Mouse (Mus musculus): ENCODE measurements at regions not wholly inside any gene's neighbourhood (a gene's known extent, or its start where the extent isn't known, plus 50 kb on each side); places are given as distances from the start of the nearest gene placed in this dataset.

DNA sequence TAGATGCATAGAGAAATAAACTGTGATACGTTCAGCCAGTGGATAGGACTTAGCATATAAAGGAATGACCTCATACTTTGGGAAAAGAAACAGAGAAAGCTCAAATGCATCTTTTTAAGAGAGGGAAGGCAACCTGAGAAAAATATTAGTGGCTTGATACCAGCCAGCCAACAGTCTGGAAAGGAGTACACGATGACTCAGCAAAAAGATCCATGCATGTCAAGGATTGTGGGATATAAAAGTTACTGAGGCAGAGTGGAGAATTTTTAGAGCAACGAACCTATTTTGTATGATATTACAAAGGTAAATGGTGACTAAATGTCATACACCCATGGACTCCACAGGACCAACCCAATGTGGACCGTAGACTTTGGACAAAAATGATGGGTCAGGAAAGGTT, 105.6 kb downstream of the Npy start:
- H3K4me1 ChIP-seq (ENCODE audit: control insufficient read depth in 2 of 2, insufficient read depth in 2 of 2, low read length in 2 of 2): no peaks in the 10 kb centered on the region
- H3K9me3 ChIP-seq (ENCODE audit: control insufficient read depth, low read length): 0 out of 2 replicates have a peak, but pooled peaks cover 4% of the 10 kb centered on the region
- ATAC-seq (ENCODE audit: insufficient number of reproducible peaks, insufficient read depth, low FRiP score, low read depth): no peak
- no peak overlapping the region for H3K4me3 ChIP-seq (ENCODE audit: control insufficient read depth in 1 of 2, insufficient read depth in 1 of 2, low read depth in 1 of 2, low read length in 2 of 2)
- no peaks in the 10 kb centered on the region for H3K27me3 ChIP-seq (ENCODE audit: control insufficient read depth, insufficient read depth, low read length)
- no peak overlapping the region for H3K27ac ChIP-seq (replicated peaks in 1 of 2; ENCODE audit: control insufficient read depth in 1 of 2, insufficient read depth in 1 of 2, low read depth in 2 of 2, low read length in 2 of 2)
- H3K9ac ChIP-seq (ENCODE audit: low read length): no peak overlapping the region
- 82% methylated on average over 4 of the region's 4 CpGs for WGBS
- H3K4me2 ChIP-seq (ENCODE audit: low read length): no peak overlapping the region
- no peaks in the 10 kb centered on the region for H3K36me3 ChIP-seq (ENCODE audit: control insufficient read depth, insufficient read depth, low read length)

DNA sequence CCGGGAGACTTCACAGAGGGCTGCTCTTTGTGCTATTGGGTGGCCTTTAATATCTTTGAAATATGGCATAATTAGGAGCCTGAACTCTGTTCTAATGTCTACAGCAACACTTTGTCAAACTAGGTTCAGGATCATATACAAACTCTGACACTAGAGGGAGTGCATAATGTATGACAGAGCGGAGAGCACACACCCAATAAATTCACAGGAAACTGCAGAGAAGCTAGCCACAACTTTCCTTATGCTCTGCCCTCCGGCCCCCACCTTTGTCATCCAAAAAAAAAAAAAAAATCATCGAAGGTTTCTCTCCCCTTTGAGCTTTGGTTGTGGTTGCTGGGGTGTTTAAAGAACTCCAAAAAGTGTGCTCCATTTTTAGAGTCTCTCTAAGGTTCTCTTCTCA, 107.6 kb downstream of the Npy start:
- Histone ChIP-seq H3K4me3 (ENCODE audit: control insufficient read depth in 1 of 2, insufficient read depth in 1 of 2, low read depth in 1 of 2, low read length in 2 of 2) (no peak overlapping the region), H3K9me3 (ENCODE audit: control insufficient read depth, low read length) (0 out of 2 replicates have a peak, but pooled peaks cover 4% of the 10 kb centered on the region), H3K4me2 (ENCODE audit: low read length) (no peak overlapping the region), H3K4me1 (ENCODE audit: control insufficient read depth in 2 of 2, insufficient read depth in 2 of 2, low read length in 2 of 2) (no peaks in the 10 kb centered on the region), H3K27ac (replicated peaks in 1 of 2; ENCODE audit: control insufficient read depth in 1 of 2, insufficient read depth in 1 of 2, low read depth in 2 of 2, low read length in 2 of 2) (no peak overlapping the region), H3K9ac (ENCODE audit: low read length) (no peak overlapping the region), H3K36me3 (ENCODE audit: control insufficient read depth, insufficient read depth, low read length) (no peaks in the 10 kb centered on the region), H3K27me3 (ENCODE audit: control insufficient read depth, insufficient read depth, low read length) (no peaks in the 10 kb centered on the region)
- WGBS: 42% methylated on average over 4 of the region's 4 CpGs
- ATAC-seq (ENCODE audit: insufficient number of reproducible peaks, insufficient read depth, low FRiP score, low read depth): no peak

DNA sequence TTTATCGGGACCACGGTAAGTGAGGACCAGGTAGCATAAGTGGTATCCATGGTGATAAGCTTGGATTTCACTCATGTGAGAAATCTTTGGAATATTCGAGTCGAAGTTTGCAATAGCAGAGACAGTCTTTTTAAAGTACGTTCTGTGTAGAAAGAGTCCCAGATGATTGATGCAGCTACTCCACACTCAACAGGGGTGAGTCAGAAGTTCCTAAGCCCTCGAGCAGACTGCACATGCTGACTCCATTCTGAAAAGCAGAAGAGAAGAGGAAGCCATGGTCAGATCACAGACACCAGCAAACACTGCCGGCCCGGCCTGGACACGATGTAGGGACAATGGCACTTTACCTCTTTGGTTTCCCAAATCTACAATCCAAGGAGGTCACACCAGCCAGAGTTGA, 120.6 kb downstream of the Npy start:
- no peak for ATAC-seq (ENCODE audit: insufficient number of reproducible peaks, insufficient read depth, low FRiP score, low read depth)
- WGBS: 74% methylated on average over 9 of the region's 9 CpGs
- H3K9ac ChIP-seq (ENCODE audit: low read length): no peak overlapping the region
- H3K36me3 ChIP-seq (ENCODE audit: control insufficient read depth, insufficient read depth, low read length): no peaks in the 10 kb centered on the region
- H3K4me2 ChIP-seq (ENCODE audit: low read length): no peak overlapping the region
- H3K9me3 ChIP-seq (ENCODE audit: control insufficient read depth, low read length): no peaks in the 10 kb centered on the region
- H3K27me3 ChIP-seq (ENCODE audit: control insufficient read depth, insufficient read depth, low read length): no peaks in the 10 kb centered on the region
- H3K4me1 ChIP-seq (ENCODE audit: control insufficient read depth in 2 of 2, insufficient read depth in 2 of 2, low read length in 2 of 2): no peaks in the 10 kb centered on the region
- no peak overlapping the region for H3K4me3 ChIP-seq (ENCODE audit: control insufficient read depth in 1 of 2, insufficient read depth in 1 of 2, low read depth in 1 of 2, low read length in 2 of 2)
- H3K27ac ChIP-seq (replicated peaks in 1 of 2; ENCODE audit: control insufficient read depth in 1 of 2, insufficient read depth in 1 of 2, low read depth in 2 of 2, low read length in 2 of 2): no peak overlapping the region

- Histone ChIP-seq H3K9ac (ENCODE audit: low read length) (no peak overlapping the region), H3K36me3 (ENCODE audit: control insufficient read depth, insufficient read depth, low read length) (no peaks in the 10 kb centered on the region), H3K4me2 (ENCODE audit: low read length) (no peak overlapping the region), H3K27me3 (ENCODE audit: control insufficient read depth, insufficient read depth, low read length) (no peaks in the 10 kb centered on the region), H3K4me3 (ENCODE audit: control insufficient read depth in 1 of 2, insufficient read depth in 1 of 2, low read depth in 1 of 2, low read length in 2 of 2) (no peak overlapping the region), H3K9me3 (ENCODE audit: control insufficient read depth, low read length) (no peaks in the 10 kb centered on the region), H3K4me1 (ENCODE audit: control insufficient read depth in 2 of 2, insufficient read depth in 2 of 2, low read length in 2 of 2) (no peaks in the 10 kb centered on the region), H3K27ac (replicated peaks in 1 of 2; ENCODE audit: control insufficient read depth in 1 of 2, insufficient read depth in 1 of 2, low read depth in 2 of 2, low read length in 2 of 2) (no peak overlapping the region)
- 89% methylated on average over 8 of the region's 8 CpGs for WGBS
- ATAC-seq (ENCODE audit: insufficient number of reproducible peaks, insufficient read depth, low FRiP score, low read depth): no peak
These were observed 136.4 kb downstream of the Npy start for GRCm38 (mm10) chr6:49958891-49959290.

- 81% methylated on average over 4 of the region's 4 CpGs for WGBS
- no peaks in the 10 kb centered on the region for H3K4me1 ChIP-seq (ENCODE audit: control insufficient read depth in 2 of 2, insufficient read depth in 2 of 2, low read length in 2 of 2)
- H3K9me3 ChIP-seq (ENCODE audit: control insufficient read depth, low read length): no peaks in the 10 kb centered on the region
- no peaks in the 10 kb centered on the region for H3K36me3 ChIP-seq (ENCODE audit: control insufficient read depth, insufficient read depth, low read length)
- no peak overlapping the region for H3K27ac ChIP-seq (replicated peaks in 1 of 2; ENCODE audit: control insufficient read depth in 1 of 2, insufficient read depth in 1 of 2, low read depth in 2 of 2, low read length in 2 of 2)
- no peak for ATAC-seq (ENCODE audit: insufficient number of reproducible peaks, insufficient read depth, low FRiP score, low read depth)
- H3K27me3 ChIP-seq (ENCODE audit: control insufficient read depth, insufficient read depth, low read length): no peaks in the 10 kb centered on the region
- no peak overlapping the region for H3K9ac ChIP-seq (ENCODE audit: low read length)
- no peak overlapping the region for H3K4me3 ChIP-seq (ENCODE audit: control insufficient read depth in 1 of 2, insufficient read depth in 1 of 2, low read depth in 1 of 2, low read length in 2 of 2)
- H3K4me2 ChIP-seq (ENCODE audit: low read length): no peak overlapping the region
These were observed 138.7 kb downstream of the Npy start for GRCm38 (mm10) chr6:49961166-49961565.

GRCm38 (mm10) chr6:49965944-49966545, 143.5 kb downstream of the Npy start:
- Histone ChIP-seq H3K4me1 (ENCODE audit: control insufficient read depth in 2 of 2, insufficient read depth in 2 of 2, low read length in 2 of 2) (no peaks in the 10 kb centered on the region), H3K4me3 (ENCODE audit: control insufficient read depth in 1 of 2, insufficient read depth in 1 of 2, low read depth in 1 of 2, low read length in 2 of 2) (no peak overlapping the region), H3K9me3 (ENCODE audit: control insufficient read depth, low read length) (no peaks in the 10 kb centered on the region), H3K27me3 (ENCODE audit: control insufficient read depth, insufficient read depth, low read length) (no peaks in the 10 kb centered on the region), H3K9ac (ENCODE audit: low read length) (no peak overlapping the region), H3K27ac (replicated peaks in 1 of 2; ENCODE audit: control insufficient read depth in 1 of 2, insufficient read depth in 1 of 2, low read depth in 2 of 2, low read length in 2 of 2) (no peak overlapping the region), H3K36me3 (ENCODE audit: control insufficient read depth, insufficient read depth, low read length) (no peaks in the 10 kb centered on the region), H3K4me2 (ENCODE audit: low read length) (no peak overlapping the region)
- ATAC-seq (ENCODE audit: insufficient number of reproducible peaks, insufficient read depth, low FRiP score, low read depth): no peak
- 85% methylated on average over 5 of the region's 5 CpGs for WGBS

DNA sequence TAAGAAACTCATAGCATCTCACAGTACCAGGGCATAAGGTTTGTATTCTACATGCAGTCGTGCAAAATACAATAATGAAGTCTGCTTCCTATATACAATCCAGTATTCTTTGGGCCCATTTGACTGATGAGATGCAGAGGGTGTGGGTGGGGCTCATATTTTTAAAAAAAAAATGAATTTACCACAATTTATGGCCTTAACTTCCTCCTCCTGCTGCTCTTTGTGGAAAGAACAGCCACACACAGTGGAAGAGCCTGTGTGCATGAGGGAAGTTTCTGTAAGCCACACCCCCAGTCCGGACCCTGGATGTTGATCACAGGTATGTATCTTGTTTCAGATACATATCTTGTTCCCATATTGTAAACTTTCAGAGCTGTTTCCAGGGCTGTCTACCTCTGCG, 143.5 kb upstream of the Mpp6 start:
- no peak overlapping the region for H3K9ac ChIP-seq (ENCODE audit: low read length)
- 85% methylated on average over 3 of the region's 3 CpGs for WGBS
- H3K36me3 ChIP-seq (ENCODE audit: control insufficient read depth, insufficient read depth, low read length): no peaks in the 10 kb centered on the region
- H3K27ac ChIP-seq (replicated peaks in 1 of 2; ENCODE audit: control insufficient read depth in 1 of 2, insufficient read depth in 1 of 2, low read depth in 2 of 2, low read length in 2 of 2): no peak overlapping the region
- no peaks in the 10 kb centered on the region for H3K9me3 ChIP-seq (ENCODE audit: control insufficient read depth, low read length)
- no peak overlapping the region for H3K4me2 ChIP-seq (ENCODE audit: low read length)
- H3K4me3 ChIP-seq (ENCODE audit: control insufficient read depth in 1 of 2, insufficient read depth in 1 of 2, low read depth in 1 of 2, low read length in 2 of 2): no peak overlapping the region
- no peak for ATAC-seq (ENCODE audit: insufficient number of reproducible peaks, insufficient read depth, low FRiP score, low read depth)
- H3K4me1 ChIP-seq (ENCODE audit: control insufficient read depth in 2 of 2, insufficient read depth in 2 of 2, low read length in 2 of 2): no peaks in the 10 kb centered on the region
- no peaks in the 10 kb centered on the region for H3K27me3 ChIP-seq (ENCODE audit: control insufficient read depth, insufficient read depth, low read length)

GRCm38 (mm10) chr6:49973258-49973865, 136.7 kb upstream of the Mpp6 start:
- Histone ChIP-seq H3K9me3 (ENCODE audit: control insufficient read depth, low read length) (no peaks in the 10 kb centered on the region), H3K9ac (ENCODE audit: low read length) (no peak overlapping the region), H3K27me3 (ENCODE audit: control insufficient read depth, insufficient read depth, low read length) (no peaks in the 10 kb centered on the region), H3K36me3 (ENCODE audit: control insufficient read depth, insufficient read depth, low read length) (no peaks in the 10 kb centered on the region), H3K4me1 (ENCODE audit: control insufficient read depth in 2 of 2, insufficient read depth in 2 of 2, low read length in 2 of 2) (no peaks in the 10 kb centered on the region), H3K4me3 (ENCODE audit: control insufficient read depth in 1 of 2, insufficient read depth in 1 of 2, low read depth in 1 of 2, low read length in 2 of 2) (no peak overlapping the region), H3K27ac (replicated peaks in 1 of 2; ENCODE audit: control insufficient read depth in 1 of 2, insufficient read depth in 1 of 2, low read depth in 2 of 2, low read length in 2 of 2) (no peak overlapping the region), H3K4me2 (ENCODE audit: low read length) (no peak overlapping the region)
- ATAC-seq (ENCODE audit: insufficient number of reproducible peaks, insufficient read depth, low FRiP score, low read depth): no peak
- 77% methylated on average over 7 of the region's 7 CpGs for WGBS

Measured in heart, embryonic 14.5 days (tissue).